Mouse (Mus musculus): ENCODE measurements around the gene Gm4924. TPM values are rescaled to one million over a fixed set of nuclear protein-coding genes. Genes with fewer than 3 reads are reported as not detected.

Gm4924 gene
- polyA plus RNA-seq, 1 experiment, result 0.73 TPM

DNA sequence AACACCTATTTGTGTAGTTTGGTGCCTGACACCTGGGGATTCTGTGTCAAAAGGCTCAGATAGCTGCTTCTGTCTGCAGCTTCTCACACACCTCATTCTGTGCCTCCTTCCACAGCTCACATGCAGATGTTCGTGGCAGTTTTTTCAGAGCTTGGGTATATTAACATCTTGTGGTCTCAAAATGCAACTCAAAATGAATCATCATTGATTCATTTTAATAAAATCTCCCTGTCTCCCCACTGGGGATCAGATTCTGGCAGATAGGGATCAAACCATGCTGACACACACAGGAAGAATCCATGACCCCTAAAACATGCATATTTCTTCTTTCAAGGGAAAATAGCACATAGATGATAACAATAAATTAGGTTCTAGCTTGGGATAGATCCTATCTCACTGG, 55.5 kb downstream of the Gm4924 start:
- Histone ChIP-seq H3K4me3 (ENCODE audit: control insufficient read depth, low read depth, low read length) (no peak overlapping the region), H3K36me3 (ENCODE audit: control insufficient read depth, insufficient read depth, low read length) (no peaks in the 10 kb centered on the region), H3K27me3 (ENCODE audit: control insufficient read depth, insufficient read depth, low read length) (no peaks in the 10 kb centered on the region), H3K27ac (ENCODE audit: control insufficient read depth, insufficient read depth, low read depth, low read length) (no peak overlapping the region), H3K4me1 (ENCODE audit: control insufficient read depth, insufficient read depth, low read length) (no peaks in the 10 kb centered on the region)
- TF ChIP-seq POLR2A (IDR thresholded peaks at IDR 0.05; ENCODE audit: control insufficient read depth, low read depth, low read length), result no peak
- no peak for TF ChIP-seq CTCF (IDR thresholded peaks at IDR 0.05; ENCODE audit: control insufficient read depth, insufficient read depth, insufficient replicate concordance, low read depth, low read length)

DNA sequence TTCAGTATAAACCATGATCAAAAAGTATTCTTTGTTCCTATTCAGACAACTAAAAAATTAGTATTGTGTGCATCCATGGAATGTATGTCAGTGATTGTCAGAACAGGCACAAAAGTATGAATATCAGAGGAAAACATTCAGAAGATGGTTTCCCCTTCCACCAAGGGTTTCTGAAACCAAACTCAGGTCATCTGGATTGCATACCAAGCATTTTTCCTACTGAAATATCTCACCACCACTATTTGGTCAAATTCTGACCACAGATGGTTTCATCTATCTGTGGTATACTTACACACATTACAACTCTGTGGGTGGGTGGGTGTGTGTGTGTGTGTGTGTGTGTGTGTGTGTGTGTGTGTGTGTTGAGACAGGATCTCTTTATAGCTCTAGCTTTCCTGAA, 69.6 kb downstream of the Gm4924 start:
- TF ChIP-seq POLR2A (IDR thresholded peaks at IDR 0.05; ENCODE audit: control insufficient read depth, low read depth, low read length), result no peak
- TF ChIP-seq CTCF (IDR thresholded peaks at IDR 0.05; ENCODE audit: control insufficient read depth, insufficient read depth, insufficient replicate concordance, low read depth, low read length), result no peak
- Histone ChIP-seq H3K4me3 (ENCODE audit: control insufficient read depth, low read depth, low read length) (no peak overlapping the region), H3K4me1 (ENCODE audit: control insufficient read depth, insufficient read depth, low read length) (no peaks in the 10 kb centered on the region), H3K27me3 (ENCODE audit: control insufficient read depth, insufficient read depth, low read length) (no peaks in the 10 kb centered on the region), H3K27ac (ENCODE audit: control insufficient read depth, insufficient read depth, low read depth, low read length) (no peak overlapping the region), H3K36me3 (ENCODE audit: control insufficient read depth, insufficient read depth, low read length) (no peaks in the 10 kb centered on the region)

Other genes with a start within 250 kb of the Gm4924 start
- 0.16 and 0.28 TPM in 2 replicates for gene AU041133, start 226.2 kb upstream of the Gm4924 start, polyA plus RNA-seq (2012; rRNA removed)
- 1.1 and 1.5 TPM in 2 replicates for gene Zfp938, start 113.0 kb upstream of the Gm4924 start, polyA plus RNA-seq (2012; rRNA removed)
- gene 4932415D10Rik, start 37.7 kb upstream of the Gm4924 start, polyA plus RNA-seq (2012; rRNA removed), result 28.0 and 32.2 TPM in 2 replicates
- not detected in 2 replicates for gene Gm1553, start 138.4 kb downstream of the Gm4924 start, polyA plus RNA-seq (2012; rRNA removed)

Measured in testis, adult 2 months (tissue).